Mouse (Mus musculus) brain, embryonic 14.5 days (tissue): ENCODE measurements around the gene Tenm2. TPM values are rescaled to one million over a fixed set of nuclear protein-coding genes. Genes with fewer than 3 reads are reported as not detected.

ENCODE experiments used
- DNase-seq: peaks from one replicate; pipeline ENCODE4 v3.0.0-alpha.2; 2011; ENCODE audit warnings: low read depth
- CTCF ChIP-seq: fragments of 200-500 bp; IDR thresholded peaks from 2 replicates; pipeline ENCODE4 v1.5.1; 2012; ENCODE audit warnings: inconsistent platforms, mild to moderate bottlenecking, moderate library complexity, borderline replicate concordance; ENCODE audit not compliant: insufficient read depth, insufficient read length; ENCODE audit errors: extremely low read depth
- POLR2A ChIP-seq: fragments of 200-500 bp; IDR thresholded peaks from 2 replicates; pipeline ENCODE4 v1.6.1; 2012; ENCODE audit warnings: mild to moderate bottlenecking, inconsistent platforms, borderline replicate concordance; ENCODE audit not compliant: poor library complexity, insufficient read depth, insufficient read length, severe bottlenecking; ENCODE audit errors: extremely low read depth
- polyA plus RNA-seq: library from polyadenylated mRNA; depleted of rRNA; stranded (reverse); fragments of >200 nt; gene quantifications from 2 replicates; pipeline ENCODE4 v1.2.3, GENCODE M21; 2012

Gene Tenm2
- polyA plus RNA-seq, 1 experiment = 47.2 TPM

DNA sequence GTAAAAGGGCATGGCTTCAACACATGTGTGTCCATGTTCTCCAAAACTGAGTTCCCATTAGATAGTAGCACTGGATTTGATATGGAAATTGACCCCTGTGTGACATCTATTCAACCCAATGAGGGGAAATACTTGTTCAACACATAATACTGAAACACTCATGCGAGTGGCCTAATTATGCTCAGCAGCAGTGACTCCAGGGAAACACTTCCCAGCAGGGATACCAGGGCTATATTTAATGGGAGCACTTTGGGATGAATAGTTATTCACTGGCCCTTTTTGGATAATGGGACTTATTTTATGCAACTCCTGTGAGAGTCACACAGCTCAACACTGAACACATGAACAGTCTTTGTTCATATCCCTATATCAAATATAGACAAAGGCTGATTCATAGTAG lies 588.6 kb downstream of the Tenm2 start:
- TF ChIP-seq POLR2A (no peak), CTCF (no peak)
- DNase-seq = peak; percentile 63

DNA sequence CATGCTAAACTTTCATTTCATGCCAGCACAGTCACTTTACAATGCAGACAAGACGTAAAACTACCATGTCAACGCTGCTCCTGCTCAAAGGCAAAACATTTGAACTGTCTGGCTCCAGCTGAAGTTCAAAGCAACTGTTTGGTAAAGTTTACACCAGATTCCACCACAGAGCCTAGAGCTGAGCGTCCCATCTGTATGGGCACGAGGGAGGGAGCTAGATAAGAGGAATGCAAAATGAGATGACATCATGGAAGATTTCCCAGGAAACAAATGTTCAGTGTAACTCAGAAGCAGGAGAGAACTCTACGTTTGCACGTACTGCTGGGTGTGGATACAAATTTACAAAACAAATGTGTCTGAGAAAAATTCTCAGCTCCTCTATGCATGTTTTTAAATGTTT lies 600.7 kb downstream of the Tenm2 start:
- DNase-seq = peak; percentile 65
- no peak for TF ChIP-seq POLR2A
- TF ChIP-seq CTCF = no peak

DNA sequence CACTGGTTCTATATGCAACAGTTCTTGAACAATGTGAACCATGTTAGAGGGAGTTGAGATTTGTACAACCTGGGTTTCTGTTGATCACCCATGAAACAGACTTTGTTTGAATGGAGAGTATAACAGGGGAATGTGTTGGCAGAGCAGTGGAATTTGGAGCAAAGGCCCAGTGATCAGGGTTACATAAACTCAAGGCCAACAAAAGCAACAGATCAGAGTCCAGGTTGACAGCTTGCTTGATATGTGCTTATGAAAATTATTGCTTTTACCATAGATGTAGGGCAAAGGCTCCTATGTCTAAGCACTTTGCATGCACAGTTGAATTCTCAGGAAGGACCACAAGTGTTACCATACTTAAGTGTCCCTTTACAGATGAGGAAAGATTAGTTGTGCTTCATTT lies 603.6 kb downstream of the Tenm2 start:
- DNase-seq = no peak
- TF ChIP-seq POLR2A (no peak), CTCF (no peak)

DNA sequence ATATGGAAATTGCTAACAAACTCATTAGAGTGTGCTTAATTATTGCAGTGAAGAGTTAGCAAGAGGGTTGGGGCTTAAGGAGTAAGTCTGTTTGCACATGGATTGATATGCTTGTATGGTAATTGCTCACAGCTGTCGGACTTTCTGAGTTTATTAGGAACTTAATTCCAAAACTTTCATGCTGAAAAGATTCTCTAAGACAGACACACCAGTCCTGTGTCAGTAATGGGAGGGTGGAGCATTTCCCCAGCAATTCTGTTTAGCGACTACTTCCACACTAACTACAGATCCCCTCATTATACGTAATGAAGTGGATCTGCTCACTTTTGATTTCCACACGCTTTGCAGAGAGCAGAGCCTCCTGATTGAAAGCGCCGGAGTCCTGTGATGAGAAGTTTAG lies 622.0 kb downstream of the Tenm2 start:
- DNase-seq = peak; percentile 57
- no peak for TF ChIP-seq POLR2A
- no peak for TF ChIP-seq CTCF

DNA sequence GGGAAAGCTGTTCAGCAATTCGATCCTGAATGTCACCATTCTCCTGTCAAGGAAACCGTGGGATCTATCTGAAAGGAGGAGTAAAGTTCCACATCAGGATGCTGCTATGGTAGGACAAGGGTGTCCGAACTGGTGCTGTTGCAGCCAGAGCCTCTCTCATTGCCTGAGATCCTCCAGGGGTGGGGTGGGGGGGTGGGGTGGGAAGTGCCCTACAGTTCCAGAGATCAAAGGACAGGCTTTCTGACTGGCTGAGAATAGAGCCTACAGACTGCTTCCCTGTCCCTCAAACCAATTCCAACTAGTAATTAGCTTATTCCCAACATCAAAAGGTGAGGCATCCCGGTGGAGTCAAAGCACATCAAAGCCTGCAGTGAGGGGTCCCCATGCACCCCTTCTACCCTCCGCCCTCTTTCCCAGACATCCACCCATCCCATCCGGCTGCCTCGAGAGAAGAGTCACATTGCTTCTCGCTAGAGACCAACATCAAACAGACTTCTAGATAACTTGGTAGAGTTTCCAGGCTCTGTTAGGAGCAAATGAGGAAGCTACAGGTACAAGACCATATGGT lies 630.9 kb downstream of the Tenm2 start:
- peak; percentile 56 for DNase-seq

DNA sequence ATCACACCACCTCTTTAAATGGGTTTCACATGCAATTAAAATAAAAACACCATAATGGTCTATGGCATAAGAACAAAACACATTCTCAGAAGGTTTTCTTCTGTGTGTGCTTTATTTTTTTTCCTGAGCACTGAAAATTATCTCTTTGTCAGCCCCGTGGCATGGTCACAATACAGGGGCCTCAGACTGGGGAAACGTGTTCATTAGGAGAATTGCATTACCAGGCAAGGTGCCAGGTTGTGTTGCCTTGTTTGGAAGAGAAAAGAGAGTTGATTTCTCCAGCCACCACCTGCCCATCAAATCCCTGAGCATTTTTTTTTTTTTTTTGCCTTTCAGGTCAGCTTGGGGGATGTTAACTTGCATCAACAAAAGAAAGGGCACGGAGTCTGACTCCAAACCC lies 631.5 kb downstream of the Tenm2 start:
- TF ChIP-seq POLR2A (no peak), CTCF (no peak)
- peak; percentile 95 for DNase-seq

More for the DNA sequence above, 630.9 kb downstream of the Tenm2 start:
- TF ChIP-seq CTCF (no peak), POLR2A (no peak)

DNA sequence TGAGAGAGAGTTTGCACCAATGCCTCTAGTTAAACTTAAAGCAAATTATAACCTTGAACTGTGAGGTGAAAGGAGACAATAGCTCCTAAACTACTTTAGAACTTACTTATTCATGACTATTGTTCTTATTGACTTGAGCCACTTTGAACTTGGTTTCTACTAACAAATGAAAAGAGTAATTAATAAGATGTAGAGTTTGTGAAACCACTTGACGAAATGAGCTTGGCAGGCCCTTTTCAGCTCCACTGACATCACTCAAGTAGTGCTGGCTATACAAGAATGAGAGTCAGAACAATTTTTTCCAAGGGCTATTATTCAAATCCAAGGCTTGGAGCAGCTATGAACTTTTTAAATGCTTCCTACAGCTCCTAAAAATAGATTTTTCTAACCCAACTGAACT lies 643.3 kb downstream of the Tenm2 start:
- DNase-seq = peak; percentile 74

DNA sequence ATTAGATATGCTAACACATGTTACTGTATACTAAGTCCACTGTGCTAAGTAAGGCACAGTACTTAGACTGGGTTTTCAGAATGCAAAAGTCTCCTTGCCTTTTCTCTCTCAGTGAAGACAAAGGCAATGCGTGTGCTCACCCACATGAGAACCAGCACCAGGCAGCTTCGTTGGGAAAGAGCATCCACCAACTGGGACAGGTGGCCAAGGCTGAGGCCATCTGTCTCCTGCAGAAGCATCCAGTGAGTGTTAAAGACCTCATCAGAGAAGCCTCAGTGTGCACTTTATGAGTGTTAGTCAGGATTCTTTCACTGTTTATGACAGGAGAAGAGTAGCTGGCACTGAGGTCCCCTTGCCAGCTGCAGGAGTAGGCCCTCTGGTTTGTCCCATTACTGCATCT lies 669.6 kb downstream of the Tenm2 start:
- TF ChIP-seq CTCF = no peak
- TF ChIP-seq POLR2A = no peak
- DNase-seq = peak; percentile 69

More for the DNA sequence above, 643.3 kb downstream of the Tenm2 start:
- TF ChIP-seq POLR2A (no peak), CTCF (no peak)

DNA sequence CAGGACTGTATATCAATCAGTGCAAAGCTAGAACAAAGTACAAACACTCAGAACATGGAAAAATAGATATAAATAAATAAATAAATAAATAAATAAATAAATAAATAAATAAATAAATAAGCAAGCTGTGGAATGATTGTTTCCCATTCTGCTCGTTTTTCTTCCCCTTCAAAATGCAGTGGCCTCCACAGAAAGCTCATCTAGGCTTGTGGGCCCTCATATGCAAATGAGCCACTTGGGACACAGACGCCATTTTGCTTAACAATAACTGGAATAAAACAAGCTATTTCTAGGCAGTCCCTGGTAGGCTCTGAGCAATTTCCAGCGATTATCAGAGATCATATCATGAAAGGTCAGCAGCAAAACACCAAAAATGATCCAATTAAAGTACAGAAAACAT lies 672.9 kb downstream of the Tenm2 start:
- TF ChIP-seq CTCF (no peak), POLR2A (no peak)
- DNase-seq = no peak

DNA sequence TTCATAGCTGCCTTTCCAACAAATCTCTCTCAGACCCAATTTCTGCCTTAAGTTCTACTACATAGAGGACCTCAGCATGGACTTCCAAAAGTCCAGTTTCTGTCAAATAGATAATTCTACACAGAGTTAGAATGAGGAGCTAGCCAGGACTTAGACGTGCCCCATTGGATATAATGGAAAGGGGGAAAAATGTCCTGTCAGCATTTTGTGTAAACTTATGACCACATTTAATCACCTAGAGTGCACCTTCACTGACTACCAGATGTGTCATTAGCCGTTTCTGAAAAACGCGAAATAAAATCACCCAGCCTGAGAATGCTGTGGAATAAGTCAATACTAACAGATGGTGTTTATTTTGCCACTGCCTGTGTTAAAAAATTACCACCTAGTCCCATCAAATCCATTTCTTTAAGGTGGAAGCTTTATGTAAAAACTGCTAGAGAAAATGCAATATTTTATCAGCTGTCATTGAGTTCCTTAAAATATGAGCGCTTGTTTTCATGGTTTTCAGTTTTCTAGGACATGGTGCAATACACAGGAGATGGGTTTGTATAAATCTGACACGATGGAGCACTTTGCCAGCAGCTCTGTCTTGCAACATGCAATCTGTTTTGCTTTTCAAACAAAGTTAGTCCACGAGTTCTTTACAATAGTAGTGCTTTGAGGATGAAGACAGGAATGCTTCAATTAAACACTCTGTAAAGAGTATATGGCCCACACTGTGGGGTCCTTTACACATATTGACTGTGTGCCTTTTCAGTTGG lies 674.8 kb downstream of the Tenm2 start:
- TF ChIP-seq CTCF (no peak), POLR2A (no peak)
- peak; percentile 40 for DNase-seq

DNA sequence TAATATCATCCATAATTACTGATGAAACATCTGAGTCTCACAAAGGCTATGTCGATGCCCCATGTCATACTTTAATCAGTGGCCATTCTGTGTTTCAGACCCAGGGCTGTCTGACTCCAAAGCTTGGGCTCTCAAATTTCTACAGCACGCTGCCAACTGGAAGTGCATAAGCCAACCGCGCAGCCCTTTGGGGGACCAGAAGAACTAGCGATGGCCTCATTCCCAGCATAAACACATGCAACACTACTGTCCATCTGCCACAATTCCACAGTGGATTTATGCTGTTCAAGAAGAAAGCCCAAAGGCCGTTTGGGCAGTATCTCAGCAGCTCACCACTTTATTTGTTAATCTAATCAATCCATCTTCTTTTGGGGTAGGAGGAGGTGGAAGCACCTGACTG lies 678.4 kb downstream of the Tenm2 start:
- DNase-seq = peak; percentile 31
- TF ChIP-seq POLR2A = no peak

DNA sequence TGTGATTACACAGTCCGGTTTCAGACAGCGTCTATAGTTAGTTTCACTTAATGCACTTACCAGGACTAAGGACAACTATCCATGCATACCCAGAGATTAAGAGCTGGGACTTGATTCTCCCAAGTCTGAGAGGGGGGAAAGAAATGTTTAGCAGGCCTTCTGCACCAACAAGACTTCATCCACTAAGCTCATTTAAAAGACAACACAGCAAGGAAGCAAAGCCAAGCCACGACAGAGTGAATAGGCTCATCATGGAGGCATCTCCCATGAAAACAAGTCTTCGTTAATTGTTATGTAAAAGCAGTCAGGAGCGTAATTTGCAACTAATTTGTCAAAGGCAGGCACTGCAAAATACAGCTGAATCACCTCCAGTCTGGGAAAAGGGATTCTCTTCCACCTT lies 682.5 kb downstream of the Tenm2 start:
- TF ChIP-seq POLR2A (no peak), CTCF (no peak)
- DNase-seq = peak; percentile 79

DNA sequence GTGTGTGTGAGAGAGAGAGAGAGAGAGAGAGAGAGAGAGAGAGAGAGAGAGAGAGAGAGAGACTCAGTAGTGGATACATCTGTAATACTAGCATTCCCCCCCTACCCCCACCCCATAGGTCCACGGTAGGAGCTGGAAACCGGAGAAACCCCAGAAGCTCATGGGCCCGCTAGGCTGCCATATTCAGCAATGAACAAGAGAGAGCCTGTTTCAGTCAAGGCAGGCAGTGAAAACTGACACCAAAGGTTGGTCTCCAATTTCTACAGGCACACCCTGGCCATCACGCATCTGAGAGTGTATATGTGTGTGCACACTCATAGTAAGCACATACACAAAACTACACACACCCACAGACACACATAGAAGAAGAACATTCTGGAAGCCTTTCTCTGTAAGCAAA lies 685.1 kb downstream of the Tenm2 start:
- TF ChIP-seq POLR2A = no peak
- TF ChIP-seq CTCF = no peak
- DNase-seq = no peak
